Mouse (Mus musculus) embryonic stem cell, embryonic (primary cell): ENCODE data around the gene Ptpn3.

Experiments used
- CTCF ChIA-PET, 4 experiments: fragments of 300-600 bp in 2 of 4; fragments of 350-600 bp in 2 of 4; sonication (Branson Sonifier 250); formaldehyde crosslinking; loops; one replicate each; lab custom pipeline; 2022; ENCODE audit warnings: inconsistent platforms in 2 of 4; lab: Charles Lee
- POLR2A ChIA-PET, 4 experiments: fragments of 300-600 bp in 2 of 4; fragments of 350-600 bp in 2 of 4; sonication (Branson Sonifier 250); formaldehyde crosslinking; loops; one replicate each; lab custom pipeline; 2022; ENCODE audit warnings: antibody characterized with exemption in 4 of 4, inconsistent platforms in 1 of 4; lab: Charles Lee

Gene Ptpn3

DNA sequence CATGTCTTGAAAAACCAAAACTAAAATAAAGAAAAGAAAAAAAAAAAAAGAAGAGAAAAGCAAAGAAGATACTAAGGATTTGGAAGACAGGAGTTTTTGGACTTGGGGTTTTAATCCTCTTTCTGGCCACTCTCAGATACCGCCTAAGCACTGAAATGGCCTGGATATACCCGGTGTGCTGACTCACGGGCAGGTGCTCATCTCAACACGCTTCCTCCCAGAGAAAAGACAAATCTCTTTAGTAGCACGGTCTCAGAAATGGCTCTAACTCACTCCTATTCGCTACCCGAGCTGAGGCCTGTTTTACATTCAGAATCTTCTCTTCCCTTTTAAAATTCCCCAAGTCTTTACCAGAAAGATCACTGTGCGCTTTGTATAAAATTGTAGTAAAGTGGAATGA is 44.2 kb downstream of the Ptpn3 start:
- ChIA-PET CTCF (interaction anchor here in 1 of 4 experiments (1.6 kb wide), 1 partner anchor 16 kb away, joined by 3 read pairs; no protein-coding TSS in a partner anchor), POLR2A (interaction anchor here in 1 of 4 experiments (1.2 kb wide), 1 partner anchor 39 kb away, joined by 3 read pairs; no protein-coding TSS in a partner anchor)

DNA sequence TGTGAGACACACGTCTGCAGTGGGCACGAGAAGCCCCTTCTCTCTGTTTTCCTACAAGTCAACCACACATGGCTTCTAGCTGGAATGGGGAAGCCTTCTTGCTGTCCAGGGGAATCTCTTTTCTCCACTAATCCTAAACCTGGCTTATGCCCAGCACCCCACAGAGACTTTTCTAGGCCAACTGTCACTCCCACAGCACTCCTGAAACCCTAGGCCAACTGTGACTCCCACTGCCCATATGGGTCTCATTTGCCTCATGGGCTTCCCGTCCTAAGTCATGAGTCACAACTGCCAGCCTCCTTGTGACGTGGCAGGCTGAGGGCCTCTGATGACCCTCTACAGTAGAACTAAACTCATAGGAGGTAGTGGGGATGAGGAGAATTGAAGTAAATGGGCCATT is 44.9 kb downstream of the Ptpn3 start:
- ChIA-PET POLR2A (interaction anchor here in 1 of 4 experiments (1.2 kb wide), 1 partner anchor 39 kb away, joined by 3 read pairs; no protein-coding TSS in a partner anchor), CTCF (interaction anchor here in 1 of 4 experiments (1.6 kb wide), 1 partner anchor 16 kb away, joined by 3 read pairs; no protein-coding TSS in a partner anchor)

DNA sequence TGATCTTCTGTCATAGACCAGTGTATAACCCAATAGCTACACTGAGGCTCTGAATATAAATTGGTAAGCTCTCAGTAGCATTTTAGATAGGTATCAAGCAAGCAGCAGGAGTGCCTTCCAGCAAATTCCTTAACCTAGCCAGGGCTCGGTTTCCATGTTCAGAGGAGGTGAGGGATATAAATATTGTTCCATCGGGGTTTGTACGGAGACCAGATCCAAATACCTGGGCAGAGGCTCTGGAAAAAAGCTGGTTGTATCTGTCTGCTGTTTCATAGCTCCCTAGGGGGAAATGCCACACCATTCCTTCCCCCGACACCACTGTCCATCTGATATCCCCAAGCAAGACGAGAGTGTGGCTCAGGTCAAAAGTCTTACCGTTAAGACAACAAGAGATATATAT is 47.2 kb downstream of the Ptpn3 start:
- POLR2A ChIA-PET, result interaction anchor here in 1 of 4 experiments (0.7 to 1.5 kb wide), 5 partner anchors 17 to 29 kb away, joined by 3 to 5 read pairs (median 3); no protein-coding TSS in a partner anchor
- CTCF ChIA-PET, result interaction anchor here in 3 of 4 experiments (0.7 to 1.1 kb wide), 3 partner anchors 9 to 215 kb away, joined by 3 to 5 read pairs (median 5); no protein-coding TSS in a partner anchor

DNA sequence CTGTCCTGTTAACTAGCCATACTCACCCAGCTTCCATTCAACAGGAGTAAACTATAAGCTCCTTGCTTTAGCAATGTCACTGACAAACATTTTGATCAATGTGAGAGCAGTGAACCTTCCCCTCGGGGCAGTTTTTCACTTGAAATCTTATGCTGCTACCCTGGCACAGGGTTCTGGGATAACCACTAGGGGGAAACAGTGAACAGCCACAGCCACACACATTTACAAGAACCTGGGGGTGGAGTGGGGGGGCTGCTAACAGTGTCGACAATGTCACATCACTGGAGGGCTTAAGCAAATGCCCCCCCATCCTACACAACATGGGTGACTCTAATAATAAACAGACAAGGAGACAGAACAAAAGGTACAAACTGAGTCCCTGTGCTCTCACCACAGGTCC is 51.0 kb downstream of the Ptpn3 start:
- ChIA-PET CTCF (interaction anchor here (0.6 to 1.8 kb wide), 18 partner anchors 10 to 460 kb away, joined by 3 to 9 read pairs (median 3); no protein-coding TSS in a partner anchor), POLR2A (interaction anchor here in 2 of 4 experiments (1.2 to 2.0 kb wide), 3 partner anchors 14 to 20 kb away, joined by 3 to 8 read pairs (median 4); no protein-coding TSS in a partner anchor)

DNA sequence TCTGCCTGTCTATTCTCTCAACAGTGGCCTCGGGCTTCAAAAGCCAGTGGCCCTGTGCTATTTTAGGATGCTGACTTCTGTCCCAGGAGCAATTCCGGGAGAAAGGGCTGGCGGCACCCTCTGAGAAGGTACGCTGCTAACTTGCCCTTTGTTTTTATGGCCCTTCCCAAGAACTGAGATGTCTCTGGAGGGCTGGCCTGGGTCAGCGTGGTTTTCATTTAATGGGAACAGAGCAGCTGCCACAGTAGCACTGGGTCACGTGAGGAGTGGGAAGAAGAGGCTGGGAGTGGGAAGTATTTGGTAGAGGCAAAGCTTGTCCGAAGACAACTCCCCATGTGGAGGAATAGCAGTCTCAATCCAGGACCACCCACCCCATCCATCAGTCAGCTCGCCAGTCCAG is 52.5 kb downstream of the Ptpn3 start:
- ChIA-PET POLR2A (interaction anchor here in 2 of 4 experiments (0.7 to 2.0 kb wide), 6 partner anchors 8 to 108 kb away, joined by 3 to 8 read pairs (median 4); no protein-coding TSS in a partner anchor), CTCF (interaction anchor here in 1 of 4 experiments (0.6 to 2.0 kb wide), 4 partner anchors 9 to 524 kb away, joined by 3 to 7 read pairs (median 4); no protein-coding TSS in a partner anchor)

DNA sequence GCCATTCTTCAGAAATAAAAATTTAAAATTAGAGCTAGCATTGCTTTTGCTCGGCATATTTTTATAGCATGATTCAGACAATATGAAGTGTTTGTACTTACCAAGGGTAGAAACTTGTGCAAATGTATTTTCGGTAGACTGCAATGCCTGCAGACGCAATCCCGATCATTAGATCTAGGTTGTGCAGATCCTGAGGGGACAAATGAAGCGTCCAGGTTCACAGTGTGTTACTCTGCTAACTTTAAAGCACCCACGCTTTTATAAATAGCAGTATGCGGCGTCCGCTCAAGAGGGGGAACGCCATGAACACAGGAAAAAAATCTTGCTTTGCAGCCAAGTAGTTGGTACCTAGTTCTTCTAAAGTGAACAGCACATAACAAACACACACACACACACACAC is 56.8 kb downstream of the Ptpn3 start:
- CTCF ChIA-PET, result no interaction called here

DNA sequence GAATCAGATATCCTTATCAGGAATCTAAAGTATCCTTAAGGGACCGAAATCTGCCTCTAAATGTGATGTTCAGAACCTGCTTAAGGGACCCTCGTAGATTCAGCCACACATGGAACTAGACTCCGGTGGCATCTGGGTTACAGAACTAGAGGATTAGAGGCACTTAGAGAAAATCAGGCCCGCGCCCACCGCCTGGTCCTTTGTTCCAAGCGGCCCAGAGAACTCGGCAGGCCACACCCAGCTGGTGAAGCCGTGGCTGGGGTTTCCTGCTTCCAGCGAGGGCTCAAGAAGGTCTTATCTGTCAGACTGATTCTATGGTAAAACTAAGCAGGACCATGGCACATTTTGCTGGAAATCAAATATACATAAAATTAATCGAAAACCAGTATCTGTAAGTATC is 58.3 kb downstream of the Ptpn3 start:
- ChIA-PET CTCF (interaction anchor here in 1 of 4 experiments (1.3 kb wide), 1 partner anchor 20 kb away, joined by 3 read pairs; no protein-coding TSS in a partner anchor), POLR2A (interaction anchor here in 1 of 4 experiments (1.0 to 1.2 kb wide), 2 partner anchors 8 to 11 kb away, joined by 3 to 4 read pairs; no protein-coding TSS in a partner anchor)

More for the DNA sequence above, 56.8 kb downstream of the Ptpn3 start:
- POLR2A ChIA-PET, result interaction anchor here in 1 of 4 experiments (0.6 kb wide), 1 partner anchor 211 kb away, joined by 3 read pairs; no protein-coding TSS in a partner anchor

DNA sequence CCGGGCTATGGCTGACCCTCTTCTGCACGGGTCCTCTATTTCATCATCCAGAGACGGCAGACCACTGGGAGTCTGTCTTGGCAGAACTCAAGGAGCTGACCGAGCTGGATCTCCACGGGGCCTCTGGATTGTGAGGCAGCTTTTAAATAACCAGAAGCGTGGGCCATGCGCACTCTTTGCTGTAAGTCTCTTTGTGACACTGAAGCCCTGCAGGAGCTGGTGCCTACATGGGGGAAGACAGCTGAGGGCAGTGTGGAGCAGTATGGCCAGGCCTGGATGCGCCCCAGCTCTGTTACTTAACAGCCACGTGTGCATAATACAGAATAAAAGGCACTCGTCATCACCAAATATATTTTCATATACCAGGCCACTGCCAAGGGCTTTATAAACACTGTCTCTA is 60.7 kb downstream of the Ptpn3 start:
- CTCF ChIA-PET, result interaction anchor here in 3 of 4 experiments (0.7 to 1.7 kb wide), 8 partner anchors 8 to 199 kb away, joined by 3 to 7 read pairs (median 3); no protein-coding TSS in a partner anchor
- POLR2A ChIA-PET, result interaction anchor here in 3 of 4 experiments (0.6 to 2.2 kb wide), 8 partner anchors 9 to 224 kb away, joined by 3 to 6 read pairs (median 4); partner anchors contain the start of gene Ptpn3 (in 1 of the 3)

DNA sequence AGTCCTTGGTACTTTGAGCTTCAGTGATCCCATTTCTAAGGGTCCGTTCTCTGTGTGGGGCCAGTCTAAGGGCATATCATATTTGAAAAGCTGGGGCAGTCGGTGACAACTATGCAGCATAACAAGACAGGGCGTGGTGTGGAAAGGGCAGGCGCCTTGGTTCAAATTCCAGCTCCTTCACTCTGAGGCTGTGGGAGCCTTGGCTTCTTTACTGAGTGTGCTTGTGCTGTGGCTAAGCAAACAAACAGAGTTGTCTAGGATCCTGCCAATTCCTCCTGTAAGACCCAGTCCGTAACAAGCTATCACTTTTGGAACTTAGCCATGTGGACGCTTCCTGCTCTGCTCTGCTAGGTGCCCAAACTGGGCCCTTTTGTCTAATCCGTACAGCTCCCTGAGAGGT is 61.5 kb downstream of the Ptpn3 start:
- CTCF ChIA-PET, result interaction anchor here in 2 of 4 experiments (0.8 to 1.7 kb wide), 8 partner anchors 9 to 81 kb away, joined by 3 to 7 read pairs (median 4); no protein-coding TSS in a partner anchor

DNA sequence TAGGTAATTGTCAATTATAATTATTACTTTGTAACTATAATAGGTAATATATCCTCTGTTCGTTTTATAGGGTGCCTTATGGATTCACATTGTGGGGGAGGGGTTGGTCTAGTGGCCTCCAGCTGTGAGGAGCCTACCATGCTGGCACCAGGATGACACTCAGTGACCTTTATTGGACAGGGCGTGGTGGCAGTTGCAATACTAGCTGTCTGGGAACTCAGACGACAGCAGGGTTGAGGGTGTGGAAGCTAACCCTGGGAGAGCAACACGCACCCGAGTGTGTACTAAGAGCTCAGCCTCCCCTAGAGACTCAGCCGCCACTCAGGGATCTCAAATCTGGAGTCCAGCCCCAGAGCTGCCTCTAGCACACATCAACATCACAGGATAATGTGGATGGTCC is 62.5 kb downstream of the Ptpn3 start:
- ChIA-PET POLR2A (no interaction called here), CTCF (interaction anchor here (0.7 to 1.4 kb wide), 5 partner anchors 11 to 82 kb away, joined by 3 to 6 read pairs (median 4); no protein-coding TSS in a partner anchor)

More for the DNA sequence above, 61.5 kb downstream of the Ptpn3 start:
- POLR2A ChIA-PET, result interaction anchor here in 2 of 4 experiments (0.8 to 2.2 kb wide), 7 partner anchors 8 to 62 kb away, joined by 3 to 6 read pairs (median 4); partner anchors contain the start of gene Ptpn3 (in 1 of the 2)

DNA sequence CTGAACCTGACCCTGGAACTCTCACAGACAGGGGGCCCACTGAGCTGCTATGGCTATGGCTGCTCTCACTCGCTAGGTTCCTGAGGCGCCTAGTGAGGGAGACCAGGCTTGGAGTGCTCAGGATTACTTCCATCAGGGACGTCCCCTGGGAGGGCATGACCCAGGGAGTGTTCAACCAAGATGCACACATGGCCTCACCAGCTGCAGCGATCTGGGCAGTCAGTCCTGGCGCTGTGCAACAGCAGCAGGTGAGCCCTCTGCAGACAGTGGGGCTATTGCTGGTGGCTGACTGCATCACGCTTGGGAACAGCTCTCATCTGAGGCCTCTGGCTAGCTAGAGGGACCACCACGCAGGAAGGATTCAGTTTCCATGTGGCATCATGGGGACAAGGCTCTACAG is 63.5 kb downstream of the Ptpn3 start:
- ChIA-PET POLR2A (no interaction called here), CTCF (interaction anchor here (0.7 to 2.0 kb wide), 6 partner anchors 12 to 599 kb away, joined by 3 to 9 read pairs (median 4); no protein-coding TSS in a partner anchor)

DNA sequence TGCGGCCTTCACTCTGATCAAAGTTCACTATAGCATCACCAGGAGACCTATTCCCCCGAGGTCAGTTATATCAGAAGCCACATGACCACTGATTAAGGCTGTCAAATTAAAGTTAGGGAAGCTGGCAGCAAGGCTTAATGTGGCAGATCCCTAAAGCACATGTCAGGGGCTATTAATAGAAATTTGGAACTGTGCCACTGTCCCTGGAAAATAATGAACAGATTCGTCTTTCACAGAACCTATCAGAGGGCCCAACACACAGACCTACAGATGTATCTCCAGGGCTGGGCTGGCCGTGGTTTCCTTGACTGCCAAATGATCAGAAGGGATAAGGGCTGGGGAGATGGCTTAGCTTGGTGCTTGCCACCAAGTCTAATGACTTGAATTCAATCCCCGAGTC is 65.1 kb downstream of the Ptpn3 start:
- ChIA-PET POLR2A (interaction anchor here in 2 of 4 experiments (0.6 to 1.2 kb wide), 3 partner anchors 12 to 330 kb away, joined by 3 read pairs; no protein-coding TSS in a partner anchor), CTCF (interaction anchor here in 2 of 4 experiments (1.0 to 2.0 kb wide), 3 partner anchors 12 to 85 kb away, joined by 3 to 9 read pairs (median 3); no protein-coding TSS in a partner anchor)

DNA sequence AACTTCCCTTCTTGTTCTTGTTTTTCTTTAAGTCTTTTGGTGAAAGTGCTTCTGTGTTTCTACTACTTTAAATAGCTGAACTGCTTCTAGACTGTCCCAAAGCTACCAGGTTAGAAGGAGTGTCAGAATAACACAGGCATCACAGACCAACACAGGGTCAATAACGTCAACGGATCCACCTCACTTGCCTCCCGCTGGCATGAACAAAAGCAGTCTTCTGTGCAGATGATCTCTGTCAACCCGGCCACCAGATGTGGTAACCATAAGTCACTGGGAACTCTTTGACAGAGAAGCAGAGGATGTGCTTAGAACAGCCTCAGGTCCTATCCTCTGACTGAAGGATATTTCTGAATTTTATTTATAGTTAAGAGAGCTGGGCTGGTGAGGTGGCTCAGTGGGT is 65.9 kb downstream of the Ptpn3 start:
- ChIA-PET CTCF (interaction anchor here in 2 of 4 experiments (0.6 to 1.7 kb wide), 3 partner anchors 12 to 35 kb away, joined by 3 read pairs; no protein-coding TSS in a partner anchor), POLR2A (interaction anchor here in 2 of 4 experiments (0.6 to 1.6 kb wide), 3 partner anchors 8 to 125 kb away, joined by 3 to 4 read pairs (median 3); no protein-coding TSS in a partner anchor)

DNA sequence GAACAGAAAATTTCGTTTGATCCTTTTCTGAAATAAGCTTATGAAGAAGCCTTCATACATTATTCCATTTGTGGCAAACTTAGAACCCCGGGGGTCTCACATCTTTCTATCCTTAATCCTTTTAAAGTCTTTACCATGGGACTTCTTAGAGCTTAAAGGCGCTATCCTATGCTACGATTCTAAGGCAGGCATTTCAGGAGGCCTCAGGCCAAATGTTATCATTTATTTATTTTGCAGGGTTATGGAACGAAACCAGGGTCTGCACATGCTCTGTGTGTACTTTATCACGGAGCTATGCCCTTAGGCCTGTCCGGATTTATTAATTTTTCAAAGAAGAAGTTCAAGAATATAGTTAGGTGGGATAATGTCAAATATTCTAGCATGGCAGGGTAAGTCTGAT is 67.3 kb downstream of the Ptpn3 start:
- CTCF ChIA-PET, result interaction anchor here in 3 of 4 experiments (0.6 to 1.4 kb wide), 3 partner anchors 16 to 218 kb away, joined by 3 read pairs; no protein-coding TSS in a partner anchor
- POLR2A ChIA-PET, result interaction anchor here in 1 of 4 experiments (0.6 to 1.6 kb wide), 2 partner anchors 9 to 168 kb away, joined by 3 read pairs; no protein-coding TSS in a partner anchor

DNA sequence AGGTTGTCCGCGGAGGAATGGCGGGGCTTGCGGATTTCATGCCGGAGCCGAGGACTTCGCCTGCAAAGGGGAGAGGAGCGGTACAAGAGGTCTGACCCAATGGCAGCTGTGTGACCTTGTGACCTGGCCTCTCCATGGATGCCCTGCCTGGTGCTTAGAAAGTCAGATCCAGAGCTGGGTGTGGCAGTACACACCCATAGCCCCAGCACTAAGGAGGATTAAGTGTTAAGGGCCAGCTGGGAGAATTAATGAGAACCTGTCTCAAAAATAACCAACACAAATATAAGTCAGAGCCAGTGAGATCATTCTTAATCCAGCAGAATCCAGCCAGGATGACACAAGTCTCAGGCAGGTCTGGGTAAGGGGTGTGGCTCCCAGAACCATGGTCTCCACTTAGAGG is 69.2 kb downstream of the Ptpn3 start:
- ChIA-PET POLR2A (interaction anchor here in 3 of 4 experiments (0.9 to 1.5 kb wide), 9 partner anchors 8 to 34 kb away, joined by 3 to 4 read pairs (median 3); no protein-coding TSS in a partner anchor), CTCF (interaction anchor here in 2 of 4 experiments (1.0 to 1.6 kb wide), 2 partner anchors 89 kb away, joined by 4 read pairs; no protein-coding TSS in a partner anchor)

DNA sequence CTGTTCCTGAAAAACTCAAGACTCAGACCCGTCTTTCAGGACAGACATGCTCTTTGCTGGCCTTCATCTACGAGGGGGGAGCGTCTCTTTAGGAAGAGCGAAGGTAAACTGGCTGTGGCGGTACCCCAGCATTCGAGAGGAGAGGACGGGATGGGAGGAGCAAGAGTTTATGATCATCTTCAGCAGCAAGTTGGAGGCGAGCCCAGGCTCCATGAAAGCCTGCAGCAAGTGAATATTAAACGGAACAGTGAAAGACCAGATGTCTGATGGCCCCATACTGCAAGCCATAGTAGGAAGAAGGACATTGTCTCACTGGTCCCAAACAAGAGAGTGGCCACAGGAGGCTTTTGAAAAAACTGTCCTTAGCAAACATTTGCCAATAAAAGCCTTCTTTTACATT is 70.3 kb downstream of the Ptpn3 start:
- POLR2A ChIA-PET, result interaction anchor here in 1 of 4 experiments (0.5 to 1.5 kb wide), 2 partner anchors 9 to 561 kb away, joined by 3 to 4 read pairs; no protein-coding TSS in a partner anchor

DNA sequence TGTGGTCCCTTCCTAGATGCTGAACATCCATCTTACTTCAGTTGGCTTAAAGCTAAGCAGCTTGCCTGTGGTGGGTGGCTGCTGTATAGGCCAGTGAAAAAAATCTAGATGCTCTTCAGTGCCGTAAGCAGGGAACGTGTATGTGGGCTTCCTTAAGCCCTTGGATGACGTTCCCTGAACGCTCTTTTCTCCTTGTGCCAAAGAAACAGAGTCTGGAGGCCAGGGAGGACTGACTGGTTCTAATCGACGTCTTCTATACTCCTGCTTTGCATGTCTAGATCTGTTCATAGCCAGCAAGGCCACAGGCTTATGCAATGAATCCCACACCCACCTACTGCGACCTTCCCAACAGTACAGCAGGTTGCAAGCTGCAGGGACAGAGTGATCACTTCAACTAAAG is 71.3 kb downstream of the Ptpn3 start:
- CTCF ChIA-PET, result interaction anchor here in 1 of 4 experiments (0.8 to 1.2 kb wide), 3 partner anchors 33 to 166 kb away, joined by 3 read pairs; no protein-coding TSS in a partner anchor
- POLR2A ChIA-PET, result no interaction called here

More for the DNA sequence above, 70.3 kb downstream of the Ptpn3 start:
- CTCF ChIA-PET, result interaction anchor here in 2 of 4 experiments (0.8 to 1.6 kb wide), 3 partner anchors 32 to 90 kb away, joined by 3 to 4 read pairs (median 3); no protein-coding TSS in a partner anchor
